Mouse (Mus musculus) testis, adult 2 months (tissue): Measurements from ENCODE around the gene Clstn3.

ENCODE experiments used
- CTCF ChIP-seq: fragments of 200-500 bp; IDR thresholded peaks from 2 replicates; pipeline ENCODE4 v1.5.1; 2012; ENCODE audit warnings: low read depth, mild to moderate bottlenecking, inconsistent platforms, low read length, moderate library complexity; ENCODE audit not compliant: control insufficient read depth, insufficient read depth, insufficient replicate concordance
- POLR2A ChIP-seq: fragments of 200-500 bp; IDR thresholded peaks from 2 replicates; pipeline ENCODE4 v1.6.1; 2012; ENCODE audit warnings: low read depth, mild to moderate bottlenecking, inconsistent platforms, low read length, moderate library complexity; ENCODE audit not compliant: control insufficient read depth

DNA sequence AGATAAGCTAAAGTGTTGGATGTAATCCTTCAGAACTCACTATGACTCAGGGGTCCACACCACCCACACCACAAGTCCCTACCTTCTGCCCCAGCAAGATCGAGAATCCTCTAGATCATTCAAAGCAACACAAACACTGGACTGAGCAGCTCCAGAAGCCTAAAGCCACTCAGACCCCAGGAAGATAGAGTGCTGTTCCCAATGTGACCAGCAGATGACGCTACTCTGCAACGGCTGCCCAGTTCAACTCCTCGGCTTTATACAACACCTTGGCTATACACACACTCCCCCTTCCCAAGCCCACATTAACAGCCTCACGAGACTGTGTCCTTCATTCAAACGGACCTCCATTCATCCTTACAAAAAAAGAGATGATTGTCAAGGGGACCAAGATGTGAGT lies 8.2 kb upstream of the Clstn3 start:
- TF ChIP-seq CTCF = peak; percentile 94; the same call in 1 of the 2 replicates
- TF ChIP-seq POLR2A = no peak
